Mouse (Mus musculus) lung, postnatal 14 days (tissue): ENCODE data around the gene Cisd3.
"Not testable (repeated sequence)": the region's sequence is repeated elsewhere in the genome, so short reads cannot be mapped to it uniquely, and the experiment has no call there.

ENCODE experiments used
- DNase-seq: peaks from one replicate; pipeline ENCODE4 v3.0.0; 2021

Cisd3 gene

GRCm38 (mm10) chr11:97685613-97686321, at the start of gene Cisd3:
TSS of gene Cisd3 (plus strand) at chr11:97685826.
- peak; percentile 95 for DNase-seq

GRCm38 (mm10) chr11:97641668-97642067, 44.0 kb upstream of the Cisd3 start:
- DNase-seq: no peak

- DNase-seq: no peak
These were observed 42.9 kb upstream of the Cisd3 start for GRCm38 (mm10) chr11:97642746-97643145.

- no peak for DNase-seq
These were observed 42.1 kb upstream of the Cisd3 start for GRCm38 (mm10) chr11:97643380-97644055.

GRCm38 (mm10) chr11:97644834-97645233, 40.8 kb upstream of the Cisd3 start:
- peak; percentile 87 for DNase-seq

GRCm38 (mm10) chr11:97648541-97648940, 37.1 kb upstream of the Cisd3 start:
- not testable (repeated sequence) for DNase-seq

- DNase-seq: no peak
These were observed 35.3 kb upstream of the Cisd3 start for GRCm38 (mm10) chr11:97650341-97650740.

- not testable (repeated sequence) for DNase-seq
These were observed 32.2 kb upstream of the Cisd3 start for GRCm38 (mm10) chr11:97653376-97653775.

- DNase-seq: no peak
These were observed 31.4 kb upstream of the Cisd3 start for GRCm38 (mm10) chr11:97654210-97654609.

- no peak for DNase-seq
These were observed 29.2 kb upstream of the Cisd3 start for GRCm38 (mm10) chr11:97656269-97656971.

GRCm38 (mm10) chr11:97657184-97657945, 28.3 kb upstream of the Cisd3 start:
- no peak for DNase-seq

- not testable (repeated sequence) for DNase-seq
These were observed 27.7 kb upstream of the Cisd3 start for GRCm38 (mm10) chr11:97657967-97658366.

- DNase-seq: no peak
These were observed 26.8 kb upstream of the Cisd3 start for GRCm38 (mm10) chr11:97658751-97659266.

- DNase-seq: no peak
These were observed 26.2 kb upstream of the Cisd3 start for GRCm38 (mm10) chr11:97659267-97659989.

GRCm38 (mm10) chr11:97659990-97660714, 25.5 kb upstream of the Cisd3 start:
- peak; percentile 76 for DNase-seq

- DNase-seq: no peak
These were observed 24.6 kb upstream of the Cisd3 start for GRCm38 (mm10) chr11:97660734-97661647.

GRCm38 (mm10) chr11:97661648-97662133, 23.9 kb upstream of the Cisd3 start:
- peak; percentile 71 for DNase-seq

GRCm38 (mm10) chr11:97662207-97662892, 23.3 kb upstream of the Cisd3 start:
- peak; percentile 67 for DNase-seq

- peak; percentile 80 for DNase-seq
These were observed 22.6 kb upstream of the Cisd3 start, which contains the start of gene Mllt6 for GRCm38 (mm10) chr11:97662893-97663527. TSS of gene Mllt6 (plus strand) at chr11:97663414.
